Mouse (Mus musculus): ENCODE results near the gene Arsj. TPM values are rescaled to one million over a fixed set of nuclear protein-coding genes. Genes with fewer than 3 reads are reported as not detected.
A peak's percentile ranks its signal among the peaks of the same experiment; 100 is the strongest.

Arsj gene
- polyA plus RNA-seq, 1 experiment from 2014 or later = 0.20 TPM

GRCm38 (mm10) chr3:126397451-126397850 is 34.0 kb downstream of the Arsj start:
- WGBS = 98% methylated on average over 2 of the region's 2 CpGs

GRCm38 (mm10) chr3:126397985-126398630 is 34.6 kb downstream of the Arsj start:
- H3K4me2 ChIP-seq = no peak overlapping the region
- no peak overlapping the region for H3K27ac ChIP-seq (ENCODE audit: low read depth, low read length)
- H3K36me3 ChIP-seq (ENCODE audit: control insufficient read depth, insufficient read depth, low read length) = no peaks in the 10 kb centered on the region
- no peaks in the 10 kb centered on the region for H3K4me1 ChIP-seq (ENCODE audit: control insufficient read depth, insufficient read depth, low read length)
- no peak overlapping the region for H3K9ac ChIP-seq (ENCODE audit: low read length)
- H3K27me3 ChIP-seq (ENCODE audit: control insufficient read depth, insufficient read depth, low read length) = no peaks in the 10 kb centered on the region
- 67% methylated on average over 7 of the region's 7 CpGs for WGBS
- no peaks in the 10 kb centered on the region for H3K9me3 ChIP-seq (ENCODE audit: control insufficient read depth, low read length)
- no peak for ATAC-seq (ENCODE audit: low FRiP score)
- no peak for DNase-seq (ENCODE audit: low spot score, missing footprints)
- no peak overlapping the region for H3K4me3 ChIP-seq (ENCODE audit: low read depth, low read length)

More at GRCm38 (mm10) chr3:126397451-126397850, 34.0 kb downstream of the Arsj start:
- Histone ChIP-seq H3K27ac (ENCODE audit: low read depth, low read length) (no peak overlapping the region), H3K4me3 (ENCODE audit: low read depth, low read length) (no peak overlapping the region), H3K36me3 (ENCODE audit: control insufficient read depth, insufficient read depth, low read length) (no peaks in the 10 kb centered on the region), H3K27me3 (ENCODE audit: control insufficient read depth, insufficient read depth, low read length) (no peaks in the 10 kb centered on the region), H3K9me3 (ENCODE audit: control insufficient read depth, low read length) (no peaks in the 10 kb centered on the region), H3K4me2 (no peak overlapping the region), H3K4me1 (ENCODE audit: control insufficient read depth, insufficient read depth, low read length) (no peaks in the 10 kb centered on the region), H3K9ac (ENCODE audit: low read length) (no peak overlapping the region)
- DNase-seq (ENCODE audit: low spot score, missing footprints) (no peak), ATAC-seq (ENCODE audit: low FRiP score) (no peak)

- no peak for ATAC-seq (ENCODE audit: low FRiP score)
- H3K4me3 ChIP-seq (ENCODE audit: low read depth, low read length) = no peak overlapping the region
- WGBS = 86% methylated on average over 4 of the region's 4 CpGs
- no peak overlapping the region for H3K9ac ChIP-seq (ENCODE audit: low read length)
- H3K27ac ChIP-seq (ENCODE audit: low read depth, low read length) = no peak overlapping the region
- no peaks in the 10 kb centered on the region for H3K4me1 ChIP-seq (ENCODE audit: control insufficient read depth, insufficient read depth, low read length)
- no peak for DNase-seq (ENCODE audit: low spot score, missing footprints)
- no peak overlapping the region for H3K4me2 ChIP-seq
- no peaks in the 10 kb centered on the region for H3K27me3 ChIP-seq (ENCODE audit: control insufficient read depth, insufficient read depth, low read length)
- H3K36me3 ChIP-seq (ENCODE audit: control insufficient read depth, insufficient read depth, low read length) = no peaks in the 10 kb centered on the region
- H3K9me3 ChIP-seq (ENCODE audit: control insufficient read depth, low read length) = no peaks in the 10 kb centered on the region
Observed at GRCm38 (mm10) chr3:126400726-126401125, 37.2 kb downstream of the Arsj start.

DNA sequence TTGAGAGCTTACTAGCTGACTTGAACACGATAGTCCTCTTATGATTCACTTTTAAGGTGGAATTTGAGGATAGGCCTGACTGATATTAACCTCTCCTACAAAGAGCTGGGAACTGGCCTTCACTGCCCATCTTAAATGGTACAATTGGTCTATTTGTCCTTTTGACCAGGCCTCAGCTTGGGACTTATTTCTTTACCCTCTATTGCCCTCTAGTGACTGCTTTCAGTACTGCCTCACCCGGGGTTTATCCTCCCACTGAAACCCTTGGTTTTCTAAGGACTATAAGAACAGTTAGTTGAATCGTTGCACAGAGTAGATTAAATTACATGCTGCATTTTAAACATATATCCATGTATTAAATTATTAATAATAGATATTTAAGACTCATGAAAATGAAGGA is 39.4 kb downstream of the Arsj start:
- H3K27me3 ChIP-seq (ENCODE audit: control insufficient read depth, insufficient read depth, low read length) = no peaks in the 10 kb centered on the region
- WGBS = 32% methylated on average over 3 of the region's 3 CpGs
- H3K27ac ChIP-seq (ENCODE audit: low read depth, low read length) = no peak overlapping the region
- no peaks in the 10 kb centered on the region for H3K9me3 ChIP-seq (ENCODE audit: control insufficient read depth, low read length)
- H3K4me2 ChIP-seq = no peak overlapping the region
- no peak overlapping the region for H3K9ac ChIP-seq (ENCODE audit: low read length)
- ATAC-seq (ENCODE audit: low FRiP score) = peak; percentile 83
- peak; percentile 97 for DNase-seq (ENCODE audit: low spot score, missing footprints)
- H3K4me3 ChIP-seq (ENCODE audit: low read depth, low read length) = no peak overlapping the region
- no peaks in the 10 kb centered on the region for H3K36me3 ChIP-seq (ENCODE audit: control insufficient read depth, insufficient read depth, low read length)
- no peaks in the 10 kb centered on the region for H3K4me1 ChIP-seq (ENCODE audit: control insufficient read depth, insufficient read depth, low read length)

GRCm38 (mm10) chr3:126404199-126404598 is 40.7 kb downstream of the Arsj start:
- no peaks in the 10 kb centered on the region for H3K36me3 ChIP-seq (ENCODE audit: control insufficient read depth, insufficient read depth, low read length)
- no peak overlapping the region for H3K4me2 ChIP-seq
- no peaks in the 10 kb centered on the region for H3K9me3 ChIP-seq (ENCODE audit: control insufficient read depth, low read length)
- no peak overlapping the region for H3K9ac ChIP-seq (ENCODE audit: low read length)
- H3K27ac ChIP-seq (ENCODE audit: low read depth, low read length) = no peak overlapping the region
- ATAC-seq (ENCODE audit: low FRiP score) (peak; percentile 12; the same call in 1 of the 2 replicates), DNase-seq (ENCODE audit: low spot score, missing footprints) (no peak)
- H3K27me3 ChIP-seq (ENCODE audit: control insufficient read depth, insufficient read depth, low read length) = no peaks in the 10 kb centered on the region
- no peaks in the 10 kb centered on the region for H3K4me1 ChIP-seq (ENCODE audit: control insufficient read depth, insufficient read depth, low read length)
- 93% methylated on average over 2 of the region's 2 CpGs for WGBS
- no peak overlapping the region for H3K4me3 ChIP-seq (ENCODE audit: low read depth, low read length)

GRCm38 (mm10) chr3:126430524-126431064 is 67.1 kb downstream of the Arsj start:
- no peaks in the 10 kb centered on the region for H3K9me3 ChIP-seq (ENCODE audit: control insufficient read depth, low read length)
- H3K4me3 ChIP-seq (ENCODE audit: low read depth, low read length) = no peak overlapping the region
- no peaks in the 10 kb centered on the region for H3K27me3 ChIP-seq (ENCODE audit: control insufficient read depth, insufficient read depth, low read length)
- DNase-seq (ENCODE audit: low spot score, missing footprints) (no peak), ATAC-seq (ENCODE audit: low FRiP score) (no peak)
- H3K4me2 ChIP-seq = no peak overlapping the region
- no peak overlapping the region for H3K27ac ChIP-seq (ENCODE audit: low read depth, low read length)
- H3K36me3 ChIP-seq (ENCODE audit: control insufficient read depth, insufficient read depth, low read length) = no peaks in the 10 kb centered on the region
- WGBS = 93% methylated on average over 3 of the region's 3 CpGs
- no peaks in the 10 kb centered on the region for H3K4me1 ChIP-seq (ENCODE audit: control insufficient read depth, insufficient read depth, low read length)
- no peak overlapping the region for H3K9ac ChIP-seq (ENCODE audit: low read length)

- ATAC-seq (ENCODE audit: low FRiP score) = no peak
- 84% methylated on average over 6 of the region's 6 CpGs for WGBS
Observed at GRCm38 (mm10) chr3:126439331-126439730, 75.8 kb downstream of the Arsj start.

DNA sequence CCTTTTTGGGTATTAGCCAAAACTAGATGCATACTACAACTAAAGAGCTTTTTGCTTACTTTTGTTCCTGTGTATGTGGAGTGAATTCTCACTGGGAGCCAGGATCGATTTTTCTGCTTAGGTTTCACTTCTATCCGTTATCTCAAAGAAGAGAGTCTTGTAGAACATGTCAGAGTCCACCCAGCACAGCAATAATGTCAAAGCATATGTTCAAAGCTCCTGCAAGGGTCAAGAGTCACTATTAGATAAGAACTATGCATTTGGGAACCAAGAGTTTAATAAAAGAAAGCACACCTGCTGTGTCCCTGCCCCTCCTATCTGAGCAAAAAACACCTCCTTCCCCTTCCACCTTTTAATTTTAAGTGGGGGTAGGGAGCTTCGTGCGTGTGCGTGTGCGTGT is 85.6 kb downstream of the Arsj start:
- Histone ChIP-seq H3K36me3 (ENCODE audit: control insufficient read depth, insufficient read depth, low read length) (no peaks in the 10 kb centered on the region), H3K27ac (ENCODE audit: low read depth, low read length) (no peak overlapping the region), H3K4me3 (ENCODE audit: low read depth, low read length) (no peak overlapping the region), H3K4me2 (no peak overlapping the region), H3K4me1 (ENCODE audit: control insufficient read depth, insufficient read depth, low read length) (no peaks in the 10 kb centered on the region), H3K27me3 (ENCODE audit: control insufficient read depth, insufficient read depth, low read length) (no peaks in the 10 kb centered on the region), H3K9ac (ENCODE audit: low read length) (no peak overlapping the region), H3K9me3 (ENCODE audit: control insufficient read depth, low read length) (no peaks in the 10 kb centered on the region)
- ATAC-seq (ENCODE audit: low FRiP score) = no peak
- no peak for DNase-seq (ENCODE audit: low spot score, missing footprints)
- WGBS = 59% methylated on average over 6 of the region's 6 CpGs

More at GRCm38 (mm10) chr3:126439331-126439730, 75.8 kb downstream of the Arsj start:
- H3K36me3 ChIP-seq (ENCODE audit: control insufficient read depth, insufficient read depth, low read length) = no peaks in the 10 kb centered on the region
- H3K4me3 ChIP-seq (ENCODE audit: low read depth, low read length) = no peak overlapping the region
- no peak overlapping the region for H3K4me2 ChIP-seq
- H3K9ac ChIP-seq (ENCODE audit: low read length) = no peak overlapping the region
- no peak overlapping the region for H3K27ac ChIP-seq (ENCODE audit: low read depth, low read length)
- no peaks in the 10 kb centered on the region for H3K9me3 ChIP-seq (ENCODE audit: control insufficient read depth, low read length)
- no peaks in the 10 kb centered on the region for H3K4me1 ChIP-seq (ENCODE audit: control insufficient read depth, insufficient read depth, low read length)
- no peak for DNase-seq (ENCODE audit: low spot score, missing footprints)
- H3K27me3 ChIP-seq (ENCODE audit: control insufficient read depth, insufficient read depth, low read length) = no peaks in the 10 kb centered on the region

- Histone ChIP-seq H3K4me2 (no peak overlapping the region), H3K36me3 (ENCODE audit: control insufficient read depth, insufficient read depth, low read length) (no peaks in the 10 kb centered on the region), H3K27ac (ENCODE audit: low read depth, low read length) (no peak overlapping the region), H3K9me3 (ENCODE audit: control insufficient read depth, low read length) (no peaks in the 10 kb centered on the region), H3K4me1 (ENCODE audit: control insufficient read depth, insufficient read depth, low read length) (no peaks in the 10 kb centered on the region), H3K9ac (ENCODE audit: low read length) (no peak overlapping the region), H3K27me3 (ENCODE audit: control insufficient read depth, insufficient read depth, low read length) (no peaks in the 10 kb centered on the region), H3K4me3 (ENCODE audit: low read depth, low read length) (no peak overlapping the region)
- ATAC-seq (ENCODE audit: low FRiP score) (no peak), DNase-seq (ENCODE audit: low spot score, missing footprints) (no peak)
- WGBS = 57% methylated on average over 2 of the region's 2 CpGs
Observed at GRCm38 (mm10) chr3:126449515-126449914, 86.0 kb downstream of the Arsj start.
